Mouse (Mus musculus) spleen, postnatal 14 days (tissue): Measurements from ENCODE around the gene Map3k6.

Experiments used
- DNase-seq, 2 experiments: peaks; one replicate each; pipeline ENCODE4 v3.0.0; 2021 to 2022; ENCODE audit warnings: low spot score in 2 of 2

Map3k6 gene

GRCm38 (mm10) chr4:133252089-133252488 lies 11.5 kb downstream of the Map3k6 start:
- DNase-seq = no peak

GRCm38 (mm10) chr4:133253412-133253811 lies 12.8 kb downstream of the Map3k6 start:
- DNase-seq = no peak

GRCm38 (mm10) chr4:133255392-133255791 lies 14.8 kb downstream of the Map3k6 start:
- no peak for DNase-seq

- DNase-seq = no peak
These were observed 16.2 kb downstream of the Map3k6 start for GRCm38 (mm10) chr4:133256820-133257219.

- no peak for DNase-seq
These were observed 16.6 kb downstream of the Map3k6 start for GRCm38 (mm10) chr4:133257230-133257629.

- DNase-seq = no peak
These were observed 17.3 kb downstream of the Map3k6 start for GRCm38 (mm10) chr4:133257798-133258408.

- DNase-seq = no peak
These were observed 21.2 kb downstream of the Map3k6 start for GRCm38 (mm10) chr4:133261641-133262374.

- DNase-seq = no peak
These were observed 21.8 kb downstream of the Map3k6 start for GRCm38 (mm10) chr4:133262375-133262765.

- DNase-seq = no peak
These were observed 22.3 kb downstream of the Map3k6 start, which contains the start of gene Sytl1 for GRCm38 (mm10) chr4:133262882-133263281. TSS of gene Sytl1 (minus strand) at chr4:133263113.

GRCm38 (mm10) chr4:133263756-133264155 lies 23.1 kb downstream of the Map3k6 start:
- DNase-seq = no peak

GRCm38 (mm10) chr4:133264559-133264958 lies 23.9 kb downstream of the Map3k6 start:
- DNase-seq = no peak

GRCm38 (mm10) chr4:133265297-133265696 lies 24.7 kb downstream of the Map3k6 start:
- no peak for DNase-seq

GRCm38 (mm10) chr4:133265759-133266158 lies 25.1 kb downstream of the Map3k6 start:
- DNase-seq = no peak

- DNase-seq = no peak
These were observed 25.7 kb downstream of the Map3k6 start for GRCm38 (mm10) chr4:133266248-133266880.

- DNase-seq = no peak
These were observed 28.3 kb downstream of the Map3k6 start for GRCm38 (mm10) chr4:133268931-133269330.

GRCm38 (mm10) chr4:133269596-133269995 lies 29.0 kb downstream of the Map3k6 start:
- DNase-seq = no peak

- DNase-seq = no peak
These were observed 30.3 kb downstream of the Map3k6 start for GRCm38 (mm10) chr4:133270929-133271328.

- peak; percentile 87 to 94 for DNase-seq
These were observed 36.7 kb downstream of the Map3k6 start, which contains the start of gene Tmem222 for GRCm38 (mm10) chr4:133277104-133278026. TSS of gene Tmem222 (minus strand) at chr4:133277792.

GRCm38 (mm10) chr4:133278067-133278466 lies 37.4 kb downstream of the Map3k6 start:
- DNase-seq = no peak

GRCm38 (mm10) chr4:133278482-133278881 lies 37.9 kb downstream of the Map3k6 start:
- no peak for DNase-seq

GRCm38 (mm10) chr4:133281513-133281912 lies 40.9 kb downstream of the Map3k6 start:
- no peak for DNase-seq
